Mouse (Mus musculus) myocyte (in vitro differentiated cells): Measurements from ENCODE around the gene Trim50. TPM values are rescaled to one million over a fixed set of nuclear protein-coding genes. Genes with fewer than 3 reads are reported as not detected.

Experiments
- H3K27me3 ChIP-seq: one replicate; pipeline ENCODE4 v1.6.1; 2011; ENCODE audit not compliant: control insufficient read depth, insufficient read depth, insufficient read length
- H3K36me3 ChIP-seq: one replicate; pipeline ENCODE4 v1.6.1; 2011; ENCODE audit not compliant: control insufficient read depth, insufficient read depth
- H3K4me2 ChIP-seq: one replicate; pipeline ENCODE4 v1.6.1; 2011; ENCODE audit warnings: low read depth, control low read depth
- H3K4me3 ChIP-seq: one replicate; pipeline ENCODE4 v1.5.1; 2011; ENCODE audit warnings: mild to moderate bottlenecking, control low read depth, moderate library complexity
- H3K79me2 ChIP-seq: one replicate; pipeline ENCODE4 v1.6.1; 2011; ENCODE audit not compliant: control insufficient read depth, insufficient read depth
- H3ac ChIP-seq: one replicate; pipeline ENCODE4 v1.6.1; 2011; ENCODE audit not compliant: control insufficient read depth, insufficient read length
- CEBPB ChIP-seq: IDR thresholded peaks from 2 replicates; pipeline ENCODE4 v1.6.1; 2011; ENCODE audit warnings: mild to moderate bottlenecking, moderate library complexity; ENCODE audit not compliant: poor library complexity, insufficient read depth, severe bottlenecking
- E2F4 ChIP-seq: IDR thresholded peaks from one replicate; pipeline ENCODE4 v1.6.1; 2011; ENCODE audit warnings: mild to moderate bottlenecking, control low read depth, moderate library complexity; ENCODE audit not compliant: insufficient read depth
- MAX ChIP-seq: IDR thresholded peaks from one replicate; pipeline ENCODE4 v1.6.1; 2011; ENCODE audit warnings: low read depth, mild to moderate bottlenecking, control low read depth
- MYOD1 ChIP-seq, 3 experiments: IDR thresholded peaks; one replicate each; pipeline ENCODE4 v1.6.1; 2011; ENCODE audit warnings: control low read depth in 2 of 3, low read depth in 2 of 3, mild to moderate bottlenecking in 2 of 3, moderate library complexity in 1 of 3; ENCODE audit not compliant: insufficient read length in 2 of 3, control insufficient read depth in 1 of 3
- MYOG ChIP-seq, 3 experiments: IDR thresholded peaks; one replicate each; pipeline ENCODE4 v1.6.1; 2011; ENCODE audit warnings: control low read depth in 2 of 3, low read depth in 2 of 3, mild to moderate bottlenecking in 2 of 3; ENCODE audit not compliant: insufficient read length in 2 of 3, control insufficient read depth in 1 of 3, insufficient read depth in 1 of 3
- POLR2A ChIP-seq: IDR thresholded peaks from one replicate; pipeline ENCODE4 v1.6.1; 2011; ENCODE audit warnings: low read depth, mild to moderate bottlenecking, control low read depth, moderate library complexity; ENCODE audit not compliant: insufficient read length
- POLR2AphosphoS2 ChIP-seq: IDR thresholded peaks from one replicate; pipeline ENCODE4 v1.6.1; 2011; ENCODE audit warnings: low read depth, control low read depth; ENCODE audit not compliant: insufficient read length
- REST ChIP-seq: IDR thresholded peaks from one replicate; pipeline ENCODE4 v1.6.1; 2011; ENCODE audit warnings: mild to moderate bottlenecking, control low read depth, moderate library complexity; ENCODE audit not compliant: insufficient read depth, insufficient read length
- SRF ChIP-seq: IDR thresholded peaks from one replicate; pipeline ENCODE4 v1.6.1; 2011; ENCODE audit warnings: low read depth; ENCODE audit not compliant: control insufficient read depth, insufficient read length
- TCF12 ChIP-seq: IDR thresholded peaks from one replicate; pipeline ENCODE4 v1.6.1; 2011; ENCODE audit warnings: mild to moderate bottlenecking, control low read depth; ENCODE audit not compliant: poor library complexity, insufficient read depth, severe bottlenecking
- TCF3 ChIP-seq: IDR thresholded peaks from one replicate; pipeline ENCODE4 v1.6.1; 2011; ENCODE audit warnings: low read depth, control low read depth; ENCODE audit not compliant: insufficient read length
- USF1 ChIP-seq: IDR thresholded peaks from one replicate; pipeline ENCODE4 v1.6.1; 2011; ENCODE audit warnings: low read depth, mild to moderate bottlenecking, control low read depth, moderate library complexity
- polyA plus RNA-seq: library from polyadenylated mRNA; unstranded; fragments of >200 nt; fragmentation: generic; extraction: Trizol; gene quantifications from one replicate; pipeline ENCODE4 v1.2.1, GENCODE M21; 2012; ENCODE audit warnings: missing spikeins

Gene Trim50
- polyA plus RNA-seq, 1 experiment = not detected

DNA sequence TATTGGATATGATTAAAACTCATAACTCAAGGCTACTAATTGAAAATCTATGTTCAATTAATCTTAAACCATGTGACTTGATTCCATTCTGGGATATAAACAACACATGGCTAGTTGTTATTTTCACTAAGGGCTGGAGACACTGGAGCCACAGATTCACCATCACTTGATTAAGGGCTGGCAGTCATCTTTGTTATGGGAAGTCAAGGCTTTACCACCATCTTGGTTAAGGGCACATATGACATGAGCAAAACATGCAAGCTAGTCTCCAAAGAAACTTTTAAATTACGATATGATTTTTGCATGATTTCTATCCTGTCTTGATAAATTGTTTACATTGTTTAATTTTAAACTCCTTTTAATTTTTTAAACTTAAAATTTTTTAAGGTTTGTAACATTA, 30.9 kb upstream of the Trim50 start:
- TF ChIP-seq MYOG (IDR thresholded peaks at IDR 0.05; ENCODE audit: control insufficient read depth in 1 of 3, insufficient read depth in 1 of 3, insufficient read length in 2 of 3, low read depth in 2 of 3) (no peak), MYOD1 (IDR thresholded peaks at IDR 0.05; ENCODE audit: control insufficient read depth in 1 of 3, insufficient read length in 2 of 3, low read depth in 2 of 3) (no peak), MAX (no peak), TCF12 (no peak), SRF (no peak), USF1 (no peak)
- H3K27me3 ChIP-seq = peaks cover 60% of the 10 kb centered on the region
- no peak overlapping the region for H3ac ChIP-seq
- H3K36me3 ChIP-seq = no peaks in the 10 kb centered on the region
- H3K4me3 ChIP-seq = no peak overlapping the region
- no peak overlapping the region for H3K4me2 ChIP-seq
- H3K79me2 ChIP-seq = no peaks in the 10 kb centered on the region

DNA sequence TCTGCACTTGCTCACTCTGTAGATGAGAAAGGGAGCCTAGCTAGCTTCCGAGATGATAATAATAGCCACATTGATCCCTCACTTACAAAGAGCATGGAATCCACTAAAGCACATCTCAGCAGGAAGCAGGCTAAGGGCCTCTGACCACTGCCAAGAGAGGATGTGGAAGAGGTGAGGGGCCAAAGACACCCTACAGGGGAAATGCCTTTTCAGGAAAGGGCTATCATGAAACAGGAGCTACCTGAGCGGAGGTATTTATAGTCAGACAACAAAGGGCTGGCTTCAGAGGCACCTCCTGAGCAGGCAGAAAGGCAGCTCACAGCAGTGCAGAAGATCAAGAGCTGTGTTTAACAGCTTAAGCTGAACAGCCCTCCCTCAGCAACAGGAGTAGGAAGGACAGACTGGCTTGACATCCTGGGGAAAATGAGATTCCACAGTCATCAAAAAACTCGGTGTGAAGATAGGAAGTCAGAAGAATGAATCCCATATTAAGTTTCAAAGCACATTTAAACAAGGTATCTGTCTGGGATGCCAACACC, 26.9 kb upstream of the Trim50 start:
- TF ChIP-seq POLR2AphosphoS2 (no peak), REST (no peak), TCF12 (no peak), MYOD1 (IDR thresholded peaks at IDR 0.05; ENCODE audit: control insufficient read depth in 1 of 3, insufficient read length in 2 of 3, low read depth in 2 of 3) (no peak), TCF3 (no peak), POLR2A (no peak), CEBPB (no peak), MAX (no peak), USF1 (no peak), E2F4 (no peak), MYOG (IDR thresholded peaks at IDR 0.05; ENCODE audit: control insufficient read depth in 1 of 3, insufficient read depth in 1 of 3, insufficient read length in 2 of 3, low read depth in 2 of 3) (no peak), SRF (no peak)
- peaks cover 58% of the 10 kb centered on the region for H3K27me3 ChIP-seq
- H3K4me3 ChIP-seq = no peak overlapping the region
- no peaks in the 10 kb centered on the region for H3K36me3 ChIP-seq
- no peak overlapping the region for H3K4me2 ChIP-seq
- H3K79me2 ChIP-seq = no peaks in the 10 kb centered on the region
- H3ac ChIP-seq = no peak overlapping the region

DNA sequence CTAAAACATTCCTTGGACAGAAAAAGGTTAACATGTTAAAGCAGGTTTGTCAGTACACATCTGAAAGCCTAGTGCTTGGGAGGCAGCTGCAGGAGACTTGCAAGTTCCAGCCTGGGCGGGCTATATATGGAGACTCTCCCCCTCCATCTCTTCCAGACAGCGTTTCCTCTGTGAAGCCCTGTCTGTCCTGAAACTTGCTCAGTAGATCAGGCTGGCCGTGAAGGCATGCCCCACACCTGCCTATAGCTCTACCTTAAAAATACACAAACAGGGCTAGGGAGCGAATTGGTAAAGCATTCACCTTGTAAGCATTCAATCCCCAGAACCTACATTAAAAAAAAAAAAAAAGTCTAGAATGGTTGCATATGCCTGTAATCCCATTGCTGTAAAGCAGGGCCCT, 23.6 kb upstream of the Trim50 start:
- Histone ChIP-seq H3K4me3 (no peak overlapping the region), H3ac (no peak overlapping the region), H3K4me2 (no peak overlapping the region), H3K36me3 (no peaks in the 10 kb centered on the region), H3K79me2 (no peaks in the 10 kb centered on the region), H3K27me3 (peaks cover 54% of the 10 kb centered on the region)
- TF ChIP-seq SRF (no peak), MYOD1 (IDR thresholded peaks at IDR 0.05; ENCODE audit: control insufficient read depth in 1 of 3, insufficient read length in 2 of 3, low read depth in 2 of 3) (no peak), CEBPB (no peak), E2F4 (no peak), MAX (no peak), POLR2AphosphoS2 (no peak), TCF3 (no peak), POLR2A (no peak)

DNA sequence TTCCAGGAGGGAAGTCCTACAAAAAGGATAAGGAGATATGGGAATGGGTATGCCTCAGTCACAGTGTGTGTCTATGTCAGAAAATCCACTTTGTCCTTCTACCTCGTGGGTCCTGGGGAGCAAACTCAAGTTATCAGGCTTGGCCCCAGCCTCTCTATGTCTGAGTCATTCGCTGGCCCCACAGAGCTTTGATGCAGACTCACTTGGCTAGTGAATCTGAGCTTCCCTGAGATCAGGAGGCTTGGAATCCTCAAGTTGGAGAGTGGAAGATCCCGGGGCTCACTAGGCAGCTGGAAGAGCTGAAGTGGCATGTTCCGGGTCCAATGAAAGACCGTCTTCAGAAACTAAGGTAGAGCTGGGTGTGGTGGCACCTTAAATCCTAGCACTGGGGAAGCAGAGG, 22.9 kb upstream of the Trim50 start:
- H3K79me2 ChIP-seq = no peaks in the 10 kb centered on the region
- H3ac ChIP-seq = no peak overlapping the region

GRCm38 (mm10) chr5:135331161-135331560, 21.9 kb upstream of the Trim50 start:
- H3K27me3 ChIP-seq = peaks cover 51% of the 10 kb centered on the region
- no peaks in the 10 kb centered on the region for H3K79me2 ChIP-seq
- H3K4me3 ChIP-seq = no peak overlapping the region
- H3ac ChIP-seq = no peak overlapping the region
- TF ChIP-seq REST (no peak), E2F4 (no peak), TCF3 (no peak), SRF (no peak), USF1 (no peak), CEBPB (no peak), MYOD1 (IDR thresholded peaks at IDR 0.05; ENCODE audit: control insufficient read depth in 1 of 3, insufficient read length in 2 of 3, low read depth in 2 of 3) (no peak), TCF12 (no peak), POLR2A (no peak), MAX (no peak), MYOG (IDR thresholded peaks at IDR 0.05; ENCODE audit: control insufficient read depth in 1 of 3, insufficient read depth in 1 of 3, insufficient read length in 2 of 3, low read depth in 2 of 3) (no peak), POLR2AphosphoS2 (no peak)
- no peaks in the 10 kb centered on the region for H3K36me3 ChIP-seq
- no peak overlapping the region for H3K4me2 ChIP-seq

More for the DNA sequence above, 22.9 kb upstream of the Trim50 start:
- TF ChIP-seq TCF3 = no peak
- TF ChIP-seq TCF12 = no peak
- no peak for TF ChIP-seq MYOG (IDR thresholded peaks at IDR 0.05; ENCODE audit: control insufficient read depth in 1 of 3, insufficient read depth in 1 of 3, insufficient read length in 2 of 3, low read depth in 2 of 3)
- no peak for TF ChIP-seq SRF
- TF ChIP-seq POLR2A = no peak
- TF ChIP-seq POLR2AphosphoS2 = no peak
- TF ChIP-seq MAX = no peak
- TF ChIP-seq CEBPB = no peak
- TF ChIP-seq REST = no peak
- TF ChIP-seq MYOD1 (IDR thresholded peaks at IDR 0.05; ENCODE audit: control insufficient read depth in 1 of 3, insufficient read length in 2 of 3, low read depth in 2 of 3) = no peak
- no peak for TF ChIP-seq E2F4
- TF ChIP-seq USF1 = no peak
- Histone ChIP-seq H3K4me3 (no peak overlapping the region), H3K36me3 (no peaks in the 10 kb centered on the region), H3K4me2 (no peak overlapping the region), H3K27me3 (peaks cover 54% of the 10 kb centered on the region)
